Mouse (Mus musculus) G1E (cell line): ENCODE data around the gene Nfe2l1.

Source experiments
- CTCF ChIP-seq: IDR thresholded peaks from 2 replicates; pipeline ENCODE4 v1.5.1; 2012; ENCODE audit warnings: low read depth, low read length, inconsistent platforms, mixed read lengths
- GATA1 ChIP-seq: IDR thresholded peaks from 2 replicates; pipeline ENCODE4 v1.6.1; 2012; ENCODE audit warnings: borderline replicate concordance, low read length, inconsistent platforms, mixed read lengths
- POLR2AphosphoS5 ChIP-seq: IDR thresholded peaks from 2 replicates; pipeline ENCODE4 v1.6.1; 2012; ENCODE audit warnings: low read depth, low read length, inconsistent platforms; ENCODE audit not compliant: insufficient replicate concordance
- TAL1 ChIP-seq: conservative IDR thresholded peaks from 2 replicates; pipeline ENCODE4 v1.6.1; 2012; ENCODE audit warnings: low read depth, low read length, inconsistent platforms, mixed read lengths

DNA sequence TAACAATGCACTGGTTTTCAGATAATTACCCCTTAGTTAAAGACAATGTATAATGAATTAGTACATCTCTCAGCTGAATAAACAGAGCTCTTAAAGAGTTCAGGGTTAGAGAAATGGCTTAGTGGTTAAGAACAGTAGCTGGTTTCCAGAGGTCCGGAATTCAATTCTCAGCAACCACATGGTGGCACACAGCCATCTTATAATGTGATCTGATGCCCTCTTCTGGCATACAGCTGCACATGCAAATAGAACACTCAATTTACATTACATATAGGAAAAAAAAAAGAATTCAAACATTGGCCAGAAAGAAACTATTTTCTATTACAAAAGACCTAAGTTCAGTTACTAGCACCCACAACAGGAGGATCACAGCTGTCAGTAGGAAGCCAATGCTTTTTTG is 33.2 kb downstream of the Nfe2l1 start:
- TF ChIP-seq CTCF: no peak
- TF ChIP-seq GATA1: no peak
- no peak for TF ChIP-seq POLR2AphosphoS5
- no peak for TF ChIP-seq TAL1
